Mouse (Mus musculus) spleen, adult 2 months (tissue): ENCODE measurements around the gene Olfr850. TPM values are rescaled to one million over a fixed set of nuclear protein-coding genes. Genes with fewer than 3 reads are reported as not detected.

ENCODE experiments used
- DNase-seq, 2 experiments: peaks; one replicate each; pipeline versions ENCODE4 v3.0.0 to v3.0.0-alpha.2; 2012 to 2021; ENCODE audit warnings: low spot score in 2 of 2, low read depth in 1 of 2
- H3K27ac ChIP-seq: fragments of 200-500 bp; 2 replicates; pipeline ENCODE4 v1.5.1; 2012; ENCODE audit warnings: low read length, inconsistent platforms; ENCODE audit not compliant: insufficient read depth
- H3K27me3 ChIP-seq: fragments of 200-500 bp; 2 replicates; pipeline ENCODE4 v1.6.1; 2012; ENCODE audit warnings: mild to moderate bottlenecking, moderate library complexity, low read length, inconsistent platforms; ENCODE audit not compliant: control insufficient read depth, insufficient read depth
- H3K36me3 ChIP-seq: fragments of 200-500 bp; 2 replicates; pipeline ENCODE4 v1.6.1; 2012; ENCODE audit warnings: mild to moderate bottlenecking, low read length, inconsistent platforms; ENCODE audit not compliant: control insufficient read depth, insufficient read depth
- H3K4me1 ChIP-seq: fragments of 200-500 bp; 2 replicates; pipeline ENCODE4 v1.6.1; 2011; ENCODE audit warnings: inconsistent platforms; ENCODE audit not compliant: control insufficient read depth, insufficient read depth, insufficient read length
- H3K4me3 ChIP-seq: fragments of 200-500 bp; 2 replicates; pipeline ENCODE4 v1.5.1; 2011; ENCODE audit warnings: mild to moderate bottlenecking, inconsistent platforms; ENCODE audit not compliant: insufficient read depth, insufficient read length; ENCODE audit errors: extremely low read depth
- CTCF ChIP-seq: fragments of 200-500 bp; IDR thresholded peaks from 2 replicates; pipeline ENCODE4 v1.5.1; 2011; ENCODE audit warnings: mild to moderate bottlenecking, inconsistent platforms; ENCODE audit not compliant: insufficient read depth, insufficient read length, insufficient replicate concordance; ENCODE audit errors: extremely low read depth
- POLR2A ChIP-seq: fragments of 200-500 bp; IDR thresholded peaks from 2 replicates; pipeline ENCODE4 v1.6.1; 2011; ENCODE audit warnings: low read depth, low read length, inconsistent platforms
- WGBS: fragments of 180-500 bp; shearing (Covaris S2); methylation state at CpG from one replicate; pipeline ENCODE4 v1.1.7; 2018; 5-methylcytosine and 5-hydroxymethylcytosine counted together
- polyA plus RNA-seq: library from polyadenylated mRNA; depleted of rRNA; stranded (reverse); fragments of >200 nt; gene quantifications from 2 replicates; pipeline ENCODE4 v1.2.3, GENCODE M21; 2012; rRNA removed

Olfr850 gene
- polyA plus RNA-seq, result not detected in 2 replicates

DNA sequence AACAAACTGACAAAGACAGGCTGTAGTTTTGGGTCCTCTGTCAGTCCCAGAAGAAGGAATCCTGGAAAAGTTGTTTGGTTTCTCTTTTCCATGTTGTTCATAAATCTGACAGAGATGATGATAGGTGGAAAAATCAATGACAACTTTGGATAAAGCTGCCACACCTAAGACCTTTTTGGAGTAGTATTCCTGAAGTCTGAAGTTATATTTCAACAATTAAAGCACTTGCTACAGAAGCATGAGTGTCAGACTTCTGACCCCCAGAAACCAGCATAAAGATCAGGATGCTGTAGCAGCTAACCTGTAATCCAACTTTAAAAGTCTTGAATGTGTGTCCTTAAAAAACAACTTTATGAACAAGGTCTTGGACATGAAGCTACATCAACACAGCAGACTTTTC, at the start of gene Olfr850:
Olfr850 (minus strand) TSS at position 101 of the 400 bp plus-strand sequence.
- Histone ChIP-seq H3K27ac (no peak within 1 kb of the TSS), H3K4me1 (no peaks in the 10 kb centered on the region)

GRCm38 (mm10) chr9:19492995-19493394, 14.9 kb upstream of the Olfr850 start, which contains the start of gene Olfr851:
Olfr851 (plus strand) TSS chr9:19493295.
- TF ChIP-seq POLR2A (no peak), CTCF (no peak)
- Histone ChIP-seq H3K4me3 (no peak within 1 kb of the TSS), H3K4me1 (no peaks in the 10 kb centered on the region), H3K36me3 (no peaks in the 10 kb centered on the region), H3K27me3 (no peaks in the 10 kb centered on the region), H3K27ac (no peak within 1 kb of the TSS)
- DNase-seq, result no peak

More for the DNA sequence above, at the start of gene Olfr850:
- DNase-seq, result no peak
- Histone ChIP-seq H3K36me3 (no peaks in the 10 kb centered on the region), H3K4me3 (no peak within 1 kb of the TSS), H3K27me3 (no peaks in the 10 kb centered on the region)
- TF ChIP-seq POLR2A (no peak), CTCF (no peak)

- 84% methylated on average over 2 of the region's 2 CpGs for WGBS
- no peak within 1 kb of the TSS for H3K27ac ChIP-seq
- no peaks in the 10 kb centered on the region for H3K36me3 ChIP-seq
- no peak for TF ChIP-seq CTCF
- TF ChIP-seq POLR2A, result no peak
- H3K27me3 ChIP-seq, result no peaks in the 10 kb centered on the region
- H3K4me1 ChIP-seq, result no peaks in the 10 kb centered on the region
- no peak for DNase-seq
- no peak within 1 kb of the TSS for H3K4me3 ChIP-seq
Measured at GRCm38 (mm10) chr9:19439966-19440365, 38.1 kb downstream of the Olfr850 start, which contains the start of gene Olfr849. Olfr849 (plus strand) TSS chr9:19440266.

Other genes with a start within 250 kb of the Olfr850 start
- gene Olfr843, start 226.3 kb downstream of the Olfr850 start, polyA plus RNA-seq, result not detected in 2 replicates
- gene Olfr844, start 161.9 kb downstream of the Olfr850 start, polyA plus RNA-seq, result not detected in 2 replicates
- gene Olfr845, start 141.8 kb downstream of the Olfr850 start, polyA plus RNA-seq, result not detected in 2 replicates
- not detected in 2 replicates for gene Olfr846, start 114.2 kb downstream of the Olfr850 start, polyA plus RNA-seq
- not detected in 2 replicates for gene Olfr847, start 99.6 kb downstream of the Olfr850 start, polyA plus RNA-seq
- not detected in 2 replicates for gene Olfr849, start 38.0 kb downstream of the Olfr850 start, polyA plus RNA-seq
- not detected in 2 replicates for gene Olfr851, start 15.0 kb upstream of the Olfr850 start, polyA plus RNA-seq
- gene Olfr853, start 62.8 kb upstream of the Olfr850 start, polyA plus RNA-seq, result not detected in 2 replicates
- not detected in 2 replicates for gene Olfr854, start 89.1 kb upstream of the Olfr850 start, polyA plus RNA-seq
- gene Olfr855, start 104.4 kb upstream of the Olfr850 start, polyA plus RNA-seq, result not detected in 2 replicates
- gene Zfp317, start 143.9 kb upstream of the Olfr850 start, polyA plus RNA-seq, result 4.9 and 5.6 TPM in 2 replicates
- gene Olfr857, start 231.2 kb upstream of the Olfr850 start, polyA plus RNA-seq, result not detected in 2 replicates